In genomic region chr7:80192226-80193061, GRCm38 (mm10) we compare ENCODE assay signal across 8 mouse cellular contexts. TPM values are rescaled to one million over a fixed set of nuclear protein-coding genes. Genes with fewer than 3 reads are reported as not detected.
DNase-seq lines count a peak whose midpoint lies in the region; ATAC-seq and TF ChIP-seq lines count a peak whose summit lies in the region.

No protein-coding gene starts in this region.

- WGBS in heart, embryonic 16.5 days = 9% methylated on average over 16 of the region's 16 CpGs
- WGBS in lung, embryonic 15.5 days = 11% methylated on average over 16 of the region's 16 CpGs
- 20% methylated on average over 16 of the region's 16 CpGs for WGBS in olfactory bulb, adult 2 months
- under 1% methylated on average over 16 of the region's 16 CpGs for WGBS in thymus, adult 2 months

- no peak for TF ChIP-seq POLR2A in olfactory bulb, adult 2 months (IDR thresholded peaks at IDR 0.05; ENCODE audit: insufficient read depth, low read depth, low read length)
- TF ChIP-seq POLR2A in thymus, adult 2 months (IDR thresholded peaks at IDR 0.05; ENCODE audit: control insufficient read depth, extremely low read depth, insufficient read depth, low read length, poor library complexity) = peak; percentile 51; the same call in 1 of the 2 replicates

- DNase-seq in 416B (ENCODE audit: low read depth) = peak; percentile 95
- peak; percentile 89 to 97 for DNase-seq in adrenal gland, adult (ENCODE audit: inconsistent age in 2 of 2, low spot score in 1 of 2)
- peak; percentile 96 for DNase-seq in kidney, postnatal 14 days
- peak; percentile 90 for DNase-seq in thymus, adult 2 months

- peaks cover 31% of the 10 kb centered on the region for H3K36me3 ChIP-seq in erythroblast, embryonic 14.5 days (ENCODE audit: control insufficient read depth)
- no peaks in the 10 kb centered on the region for H3K36me3 ChIP-seq in heart, embryonic 16.5 days (ENCODE audit: control insufficient read depth, insufficient read depth)
- H3K36me3 ChIP-seq in lung, embryonic 15.5 days = no peaks in the 10 kb centered on the region
- no peaks in the 10 kb centered on the region for H3K36me3 ChIP-seq in thymus, adult 2 months (ENCODE audit: control insufficient read depth, insufficient read depth, low read length)

- peaks cover 2% of the 10 kb centered on the region for H3K27me3 ChIP-seq in erythroblast, embryonic 14.5 days (ENCODE audit: control insufficient read depth)
- no peaks in the 10 kb centered on the region for H3K27me3 ChIP-seq in heart, embryonic 16.5 days (ENCODE audit: control insufficient read depth, insufficient read depth, low read length)
- H3K27me3 ChIP-seq in lung, embryonic 15.5 days = no peaks in the 10 kb centered on the region
- H3K27me3 ChIP-seq in thymus, adult 2 months (ENCODE audit: control insufficient read depth, insufficient read depth, low read length) = no peaks in the 10 kb centered on the region

- H3K9ac ChIP-seq in heart, embryonic 16.5 days (ENCODE audit: low read length) = peak overlapping the region; percentile 62
- H3K9ac ChIP-seq in lung, embryonic 15.5 days = 0 out of 2 replicates have a peak overlapping the region, but pooled peaks have one; percentile 45

- no peak for TF ChIP-seq CTCF in olfactory bulb, adult 2 months (IDR thresholded peaks at IDR 0.05; ENCODE audit: insufficient read depth, low read depth, low read length)
- 0 out of 2 replicates have a peak, but pooled peaks have one; percentile 35 for TF ChIP-seq CTCF in thymus, adult 2 months (IDR thresholded peaks at IDR 0.05; ENCODE audit: borderline replicate concordance, control insufficient read depth, extremely low read depth, insufficient read depth, low read length, poor library complexity)

- H3K4me1 ChIP-seq in erythroblast, embryonic 14.5 days (ENCODE audit: control insufficient read depth) = peaks cover 97% of the 10 kb centered on the region
- peaks cover 54% of the 10 kb centered on the region for H3K4me1 ChIP-seq in heart, embryonic 16.5 days (ENCODE audit: control insufficient read depth, insufficient read depth, low read length)
- H3K4me1 ChIP-seq in lung, embryonic 15.5 days = peaks cover 46% of the 10 kb centered on the region
- H3K4me1 ChIP-seq in olfactory bulb, adult 2 months (ENCODE audit: control insufficient read depth, insufficient read depth, low read length) = peaks cover 42% of the 10 kb centered on the region
- peaks cover 54% of the 10 kb centered on the region for H3K4me1 ChIP-seq in thymus, adult 2 months (replicated peaks; ENCODE audit: control insufficient read depth, insufficient read depth, low read length)

- peak overlapping the region; percentile 65 for H3K4me3 ChIP-seq in erythroblast, embryonic 14.5 days (replicated peaks)
- peak overlapping the region; percentile 38 for H3K4me3 ChIP-seq in heart, embryonic 16.5 days (ENCODE audit: low read length)
- peak overlapping the region; percentile 34 for H3K4me3 ChIP-seq in lung, embryonic 15.5 days
- H3K4me3 ChIP-seq in olfactory bulb, adult 2 months (ENCODE audit: insufficient read depth, low read depth, low read length) = 0 out of 2 replicates have a peak overlapping the region, but pooled peaks have one; percentile 14
- peak overlapping the region; percentile 45 for H3K4me3 ChIP-seq in thymus, adult 2 months (ENCODE audit: control insufficient read depth, insufficient read depth, low read length)

- peak overlapping the region; percentile 60 for H3K4me2 ChIP-seq in heart, embryonic 16.5 days (ENCODE audit: low read depth, low read length)
- H3K4me2 ChIP-seq in lung, embryonic 15.5 days = peak overlapping the region; percentile 65

- no peaks in the 10 kb centered on the region for H3K9me3 ChIP-seq in erythroblast, embryonic 14.5 days (ENCODE audit: control insufficient read depth, low read length)
- H3K9me3 ChIP-seq in heart, embryonic 16.5 days (replicated peaks; ENCODE audit: control insufficient read depth, low read length) = no peaks in the 10 kb centered on the region
- no peaks in the 10 kb centered on the region for H3K9me3 ChIP-seq in lung, embryonic 15.5 days

- H3K27ac ChIP-seq in heart, embryonic 16.5 days (ENCODE audit: low read length) = peak overlapping the region; percentile 79
- peak overlapping the region; percentile 93 for H3K27ac ChIP-seq in lung, embryonic 15.5 days
- H3K27ac ChIP-seq in olfactory bulb, adult 2 months (ENCODE audit: insufficient read depth, low read depth, low read length) = peak overlapping the region; percentile 78
- H3K27ac ChIP-seq in thymus, adult 2 months (ENCODE audit: control insufficient read depth, insufficient read depth, low read length) = peak overlapping the region; percentile 98

- peak; percentile 87 for ATAC-seq in heart, embryonic 16.5 days (replicated peaks; ENCODE audit: extremely low read depth, insufficient read depth, low FRiP score)
- peak; percentile 86 for ATAC-seq in lung, embryonic 15.5 days (ENCODE audit: borderline replicate concordance, extremely low read depth, low FRiP score, low TSS enrichment)

RNA-seq across cellular contexts. Expression of gene Sema4b, which starts 5.8 kb away (rescaled TPM):
- 3.1 and 3.2 TPM in 2 replicates for polyA plus RNA-seq in erythroblast, embryonic 14.5 days (2012)
- polyA plus RNA-seq in heart, embryonic 16.5 days (2015; fragmentation: Nextera tagmentation; extraction: Ambion mirVana) = 12.1 and 14.4 TPM in 2 replicates
- polyA plus RNA-seq in lung, embryonic 15.5 days (2015; fragmentation: Nextera tagmentation; extraction: Ambion mirVana) = 13.7 and 14.9 TPM in 2 replicates
- not detected in 2 replicates for polyA plus RNA-seq in olfactory bulb, adult 2 months (2012; ENCODE audit: insufficient read depth, insufficient read length, low replicate concordance, missing spikeins)
- 37.4 and 44.1 TPM in 2 replicates for polyA plus RNA-seq in thymus, adult 2 months (2012; rRNA removed)

RNA-seq across cellular contexts. Expression of gene Cib1, which starts 40.2 kb away (rescaled TPM):
- 9.1 and 10.7 TPM in 2 replicates for polyA plus RNA-seq in erythroblast, embryonic 14.5 days (2012)
- 65.6 and 65.9 TPM in 2 replicates for polyA plus RNA-seq in heart, embryonic 16.5 days (2015; fragmentation: Nextera tagmentation; extraction: Ambion mirVana)
- 79.1 and 90.8 TPM in 2 replicates for polyA plus RNA-seq in lung, embryonic 15.5 days (2015; fragmentation: Nextera tagmentation; extraction: Ambion mirVana)
- polyA plus RNA-seq in olfactory bulb, adult 2 months (2012; ENCODE audit: insufficient read depth, insufficient read length, low replicate concordance, missing spikeins) = not detected in 2 replicates
- 152 and 192 TPM in 2 replicates for polyA plus RNA-seq in thymus, adult 2 months (2012; rRNA removed)

RNA-seq across cellular contexts. Expression of gene Gdpgp1, which starts 40.2 kb away (rescaled TPM):
- polyA plus RNA-seq in erythroblast, embryonic 14.5 days (2012) = 0.06 and 0.17 TPM in 2 replicates
- 3.2 and 4.2 TPM in 2 replicates for polyA plus RNA-seq in heart, embryonic 16.5 days (2015; fragmentation: Nextera tagmentation; extraction: Ambion mirVana)
- polyA plus RNA-seq in lung, embryonic 15.5 days (2015; fragmentation: Nextera tagmentation; extraction: Ambion mirVana) = 3.0 and 4.0 TPM in 2 replicates
- not detected in 2 replicates for polyA plus RNA-seq in olfactory bulb, adult 2 months (2012; ENCODE audit: insufficient read depth, insufficient read length, low replicate concordance, missing spikeins)
- 5.3 and 5.4 TPM in 2 replicates for polyA plus RNA-seq in thymus, adult 2 months (2012; rRNA removed)

RNA-seq across cellular contexts. Expression of gene Ttll13, which starts 53.7 kb away (rescaled TPM):
- polyA plus RNA-seq in erythroblast, embryonic 14.5 days (2012) = 0.06 and 0.42 TPM in 2 replicates
- 0.60 and 1.2 TPM in 2 replicates for polyA plus RNA-seq in heart, embryonic 16.5 days (2015; fragmentation: Nextera tagmentation; extraction: Ambion mirVana)
- 0.73 and 0.93 TPM in 2 replicates for polyA plus RNA-seq in lung, embryonic 15.5 days (2015; fragmentation: Nextera tagmentation; extraction: Ambion mirVana)
- not detected in 2 replicates for polyA plus RNA-seq in olfactory bulb, adult 2 months (2012; ENCODE audit: insufficient read depth, insufficient read length, low replicate concordance, missing spikeins)
- 0.54 and 0.62 TPM in 2 replicates for polyA plus RNA-seq in thymus, adult 2 months (2012; rRNA removed)

Comparison
In these comparisons a context has a peak if more than half of its experiments do, and no peak if none do; other contexts are left out.
1. Peak in every context shown above with its lines: DNase-seq, ATAC-seq, H3K4me3 ChIP-seq and H3K27ac ChIP-seq.
2. H3K4me3 ChIP-seq: peak in every context shown above with its lines; median percentile 65 in erythroblast, embryonic 14.5 days; 45 in thymus, adult 2 months; 38 in heart, embryonic 16.5 days; 34 in lung, embryonic 15.5 days; 14 in olfactory bulb, adult 2 months.
3. RNA of gene Cib1, which starts 40.2 kb away (polyA plus RNA-seq): 152 to 192 TPM in thymus, adult 2 months, 79.1 to 90.8 TPM in lung, embryonic 15.5 days, 65.6 to 65.9 TPM in heart, embryonic 16.5 days and 9.1 to 10.7 TPM in erythroblast, embryonic 14.5 days; not detected in olfactory bulb, adult 2 months; every median in the first group is over 10 times any median in the second.